Mouse (Mus musculus): ENCODE results near the gene Card9. TPM values are rescaled to one million over a fixed set of nuclear protein-coding genes. Genes with fewer than 3 reads are reported as not detected.
"Not testable (repeated sequence)": the region's sequence is repeated elsewhere in the genome, so short reads cannot be mapped to it uniquely, and the experiment has no call there.

Card9 gene
- 1 to 10 TPM; 1.6 to 1.8 TPM for total RNA-seq (2021)
- long read RNA-seq, experiment 1, result 0 reads
- long read RNA-seq, experiment 2, partial matches to known transcripts, result 0 of 2 reads
- long read RNA-seq, experiment 2, other reads (novel, unspliced or antisense), result 0 of 2 reads

- DNase-seq (ENCODE audit: low spot score in 2 of 2), result no peak
These were observed at the start of gene Card9 for GRCm38 (mm10) chr2:26360772-26361171. Card9 (minus strand) TSS chr2:26360918.

GRCm38 (mm10) chr2:26410091-26410490 lies 49.4 kb upstream of the Card9 start:
- DNase-seq (ENCODE audit: low spot score in 2 of 2), result no peak

GRCm38 (mm10) chr2:26409362-26409761 lies 48.6 kb upstream of the Card9 start:
- DNase-seq (ENCODE audit: low spot score in 2 of 2), result no peak

GRCm38 (mm10) chr2:26408515-26409356 lies 48.0 kb upstream of the Card9 start, which contains the start of gene Inpp5e:
Inpp5e (minus strand) TSS chr2:26409203.
- DNase-seq (ENCODE audit: low spot score in 2 of 2), result peak; percentile 98 to 99

GRCm38 (mm10) chr2:26403306-26403705 lies 42.6 kb upstream of the Card9 start:
- no peak for DNase-seq (ENCODE audit: low spot score in 2 of 2)

- DNase-seq (ENCODE audit: low spot score in 2 of 2), result no peak
These were observed 41.5 kb upstream of the Card9 start for GRCm38 (mm10) chr2:26402265-26402664.

GRCm38 (mm10) chr2:26401023-26401422 lies 40.3 kb upstream of the Card9 start:
- no peak for DNase-seq (ENCODE audit: low spot score in 2 of 2)

- DNase-seq (ENCODE audit: low spot score in 2 of 2), result no peak
These were observed 39.6 kb upstream of the Card9 start for GRCm38 (mm10) chr2:26400296-26400695.

- no peak for DNase-seq (ENCODE audit: low spot score in 2 of 2)
These were observed 38.9 kb upstream of the Card9 start for GRCm38 (mm10) chr2:26399647-26400046.

- no peak for DNase-seq (ENCODE audit: low spot score in 2 of 2)
These were observed 38.3 kb upstream of the Card9 start for GRCm38 (mm10) chr2:26398978-26399377.

- no peak for DNase-seq (ENCODE audit: low spot score in 2 of 2)
These were observed 30.9 kb upstream of the Card9 start for GRCm38 (mm10) chr2:26391617-26392016.

- DNase-seq (ENCODE audit: low spot score in 2 of 2), result no peak
These were observed 30.2 kb upstream of the Card9 start for GRCm38 (mm10) chr2:26390954-26391353.

- peak; percentile 79 to 88 for DNase-seq (ENCODE audit: low spot score in 2 of 2)
These were observed 28.5 kb upstream of the Card9 start, which contains the start of the genes Entr1 and Pmpca for GRCm38 (mm10) chr2:26389154-26389690. Entr1 (minus strand) TSS chr2:26389316. Pmpca (plus strand) TSS chr2:26389339.

GRCm38 (mm10) chr2:26388682-26389153 lies 28.0 kb upstream of the Card9 start:
- peak in 1 of 2 experiments; percentile 31 for DNase-seq (ENCODE audit: low spot score in 2 of 2)

- DNase-seq (ENCODE audit: low spot score in 2 of 2), result no peak
These were observed 27.0 kb upstream of the Card9 start for GRCm38 (mm10) chr2:26387713-26388112.

GRCm38 (mm10) chr2:26380871-26381270 lies 20.2 kb upstream of the Card9 start:
- DNase-seq (ENCODE audit: low spot score in 2 of 2), result not testable (repeated sequence)

GRCm38 (mm10) chr2:26380131-26380771 lies 19.5 kb upstream of the Card9 start, which contains the start of gene Snapc4:
Snapc4 (minus strand) TSS chr2:26380653.
- peak; percentile 69 to 83 for DNase-seq (ENCODE audit: low spot score in 2 of 2)

GRCm38 (mm10) chr2:26372396-26372795 lies 11.7 kb upstream of the Card9 start:
- no peak for DNase-seq (ENCODE audit: low spot score in 2 of 2)

GRCm38 (mm10) chr2:26368572-26368971 lies 7.9 kb upstream of the Card9 start:
- no peak for DNase-seq (ENCODE audit: low spot score in 2 of 2)

- no peak for DNase-seq (ENCODE audit: low spot score in 2 of 2)
These were observed 7.2 kb upstream of the Card9 start for GRCm38 (mm10) chr2:26367911-26368310.

- peak; percentile 77 to 88 for DNase-seq (ENCODE audit: low spot score in 2 of 2)
These were observed 4.2 kb upstream of the Card9 start for GRCm38 (mm10) chr2:26364738-26365465.
